Mouse (Mus musculus) E14TG2a.4 (cell line): ENCODE measurements around the gene Wdr95.

Experiments
- H3K27me3 ChIP-seq: 2 replicates; pipeline ENCODE4 v1.6.1; 2014; ENCODE audit warnings: low read length, control low read depth; ENCODE audit not compliant: insufficient read depth
- H3K36me3 ChIP-seq: 2 replicates; pipeline ENCODE4 v1.6.1; 2014; ENCODE audit warnings: low read length, control low read depth; ENCODE audit not compliant: insufficient read depth
- H3K4me1 ChIP-seq: replicated peaks from 2 replicates; pipeline ENCODE4 v1.6.1; 2014; ENCODE audit warnings: low read depth, low read length, control low read depth
- H3K4me3 ChIP-seq: replicated peaks from 2 replicates; pipeline ENCODE4 v1.5.1; 2014; ENCODE audit warnings: mild to moderate bottlenecking, low read length
- H3K9me3 ChIP-seq: 2 replicates; pipeline ENCODE4 v1.6.1; 2014; ENCODE audit warnings: low read length, control low read depth
- CTCF ChIP-seq: conservative IDR thresholded peaks from 2 replicates; pipeline ENCODE4 v1.5.1; 2014; ENCODE audit warnings: low read length
- NANOG ChIP-seq: IDR thresholded peaks from 2 replicates; pipeline ENCODE4 v1.6.1; 2014; ENCODE audit warnings: borderline replicate concordance, low read length, mixed read lengths
- POU5F1 ChIP-seq: IDR thresholded peaks from 2 replicates; pipeline ENCODE4 v1.6.1; 2014; ENCODE audit warnings: low read length, borderline replicate concordance

The Wdr95 gene

GRCm38 (mm10) chr5:149552742-149553141 is 24.3 kb downstream of the Wdr95 start:
- H3K9me3 ChIP-seq: peaks cover 9% of the 10 kb centered on the region
- no peak overlapping the region for H3K4me3 ChIP-seq
- no peaks in the 10 kb centered on the region; the same call in 1 of the 2 replicates for H3K27me3 ChIP-seq
- H3K4me1 ChIP-seq: peaks cover 53% of the 10 kb centered on the region
- H3K36me3 ChIP-seq: no peaks in the 10 kb centered on the region
- TF ChIP-seq CTCF (peak; percentile 82), POU5F1 (no peak), NANOG (no peak)

DNA sequence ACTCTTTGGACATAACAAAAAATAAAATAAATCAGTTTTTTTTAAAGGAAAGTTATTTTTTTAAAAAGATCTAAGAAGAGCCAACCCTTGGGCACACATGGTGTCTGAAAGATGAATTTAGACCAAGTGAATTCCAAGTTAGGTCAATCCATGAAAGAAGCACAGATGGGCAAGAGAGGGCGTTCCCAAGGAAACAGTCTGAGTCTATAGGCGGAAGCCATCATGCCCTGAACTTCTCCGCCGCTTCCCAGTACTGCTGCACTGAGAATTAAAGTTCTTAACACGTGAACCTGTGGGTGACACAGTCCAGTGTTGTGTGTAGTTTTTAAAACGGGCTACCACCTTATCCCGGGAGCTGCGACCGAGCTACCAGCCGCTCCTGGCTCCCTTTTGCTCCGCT is 24.9 kb downstream of the Wdr95 start:
- TF ChIP-seq NANOG: no peak
- no peak for TF ChIP-seq POU5F1
- no peak for TF ChIP-seq CTCF
- peak overlapping the region; percentile 65 for H3K4me3 ChIP-seq
- H3K9me3 ChIP-seq: peaks cover 6% of the 10 kb centered on the region
- H3K4me1 ChIP-seq: peaks cover 53% of the 10 kb centered on the region
- no peaks in the 10 kb centered on the region for H3K36me3 ChIP-seq
- peaks cover 3% of the 10 kb centered on the region; the same call in 1 of the 2 replicates for H3K27me3 ChIP-seq

DNA sequence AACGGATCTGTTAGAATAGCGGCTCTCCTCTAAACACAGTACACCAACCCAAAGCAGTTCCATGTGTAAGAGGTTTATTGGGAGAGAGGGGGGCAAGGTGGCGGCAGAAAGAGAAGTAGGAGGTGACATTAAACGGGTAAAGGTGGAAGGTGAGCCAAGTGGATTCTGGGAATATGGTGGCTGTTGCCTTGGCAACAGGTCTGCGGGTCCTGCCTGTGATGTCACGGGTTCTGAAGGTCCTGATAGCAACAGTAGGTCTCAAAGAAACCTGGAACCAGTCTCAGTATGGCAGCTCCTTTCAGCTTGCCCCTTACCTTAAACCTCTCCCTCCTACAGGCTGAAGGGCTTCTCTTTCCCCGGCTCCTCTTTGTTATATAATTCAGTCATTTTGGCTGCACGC is 25.9 kb downstream of the Wdr95 start:
- Histone ChIP-seq H3K4me1 (peaks cover 53% of the 10 kb centered on the region), H3K9me3 (no peaks in the 10 kb centered on the region), H3K27me3 (peaks cover 6% of the 10 kb centered on the region; the same call in 1 of the 2 replicates), H3K4me3 (peak overlapping the region; percentile 65), H3K36me3 (no peaks in the 10 kb centered on the region)
- no peak for TF ChIP-seq CTCF
- no peak for TF ChIP-seq NANOG
- TF ChIP-seq POU5F1: no peak

GRCm38 (mm10) chr5:149560903-149561588 is 32.6 kb downstream of the Wdr95 start:
- Histone ChIP-seq H3K27me3 (peaks cover 12% of the 10 kb centered on the region; the same call in 1 of the 2 replicates), H3K36me3 (no peaks in the 10 kb centered on the region), H3K4me3 (no peak overlapping the region), H3K4me1 (peaks cover 18% of the 10 kb centered on the region), H3K9me3 (no peaks in the 10 kb centered on the region)
- no peak for TF ChIP-seq NANOG
- no peak for TF ChIP-seq POU5F1
- no peak for TF ChIP-seq CTCF

- Histone ChIP-seq H3K9me3 (no peaks in the 10 kb centered on the region), H3K27me3 (peaks cover 3% of the 10 kb centered on the region; the same call in 1 of the 2 replicates), H3K4me3 (no peak overlapping the region), H3K36me3 (no peaks in the 10 kb centered on the region), H3K4me1 (peaks cover 48% of the 10 kb centered on the region)
- TF ChIP-seq POU5F1: no peak
- TF ChIP-seq NANOG: no peak
- no peak for TF ChIP-seq CTCF
Measured at GRCm38 (mm10) chr5:149566026-149566425, 37.5 kb downstream of the Wdr95 start.

GRCm38 (mm10) chr5:149566957-149567356 is 38.5 kb downstream of the Wdr95 start:
- Histone ChIP-seq H3K27me3 (peaks cover 3% of the 10 kb centered on the region; the same call in 1 of the 2 replicates), H3K4me1 (peaks cover 48% of the 10 kb centered on the region), H3K4me3 (no peak overlapping the region), H3K9me3 (no peaks in the 10 kb centered on the region), H3K36me3 (no peaks in the 10 kb centered on the region)
- TF ChIP-seq CTCF: no peak
- no peak for TF ChIP-seq POU5F1

GRCm38 (mm10) chr5:149568993-149569392 is 40.5 kb downstream of the Wdr95 start:
- no peaks in the 10 kb centered on the region for H3K36me3 ChIP-seq
- H3K27me3 ChIP-seq: peaks cover 3% of the 10 kb centered on the region; the same call in 1 of the 2 replicates
- H3K4me1 ChIP-seq: peaks cover 40% of the 10 kb centered on the region
- H3K9me3 ChIP-seq: no peaks in the 10 kb centered on the region
- TF ChIP-seq POU5F1 (no peak), CTCF (no peak), NANOG (no peak)
- H3K4me3 ChIP-seq: no peak overlapping the region

DNA sequence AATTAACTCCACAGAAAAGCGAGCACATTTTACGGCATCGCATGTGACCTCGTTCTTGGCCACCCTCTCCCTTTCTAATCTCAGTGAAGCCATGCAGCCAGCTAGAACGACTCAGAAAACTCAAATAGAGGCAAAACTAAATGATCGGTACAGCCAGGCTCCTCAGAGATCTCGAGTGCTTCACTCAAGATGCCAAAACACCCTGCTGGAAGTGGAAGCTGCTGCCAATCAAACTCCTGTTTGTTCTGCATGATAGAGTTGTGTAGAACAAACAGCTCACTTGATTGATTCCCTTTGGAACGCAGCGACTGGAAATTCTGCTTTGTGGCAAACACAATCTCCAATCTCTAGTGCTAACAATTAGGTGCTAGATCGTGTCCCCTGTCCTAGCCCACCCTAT is 48.5 kb downstream of the Wdr95 start:
- Histone ChIP-seq H3K9me3 (no peaks in the 10 kb centered on the region), H3K4me3 (no peak overlapping the region), H3K36me3 (no peaks in the 10 kb centered on the region), H3K27me3 (peaks cover 29% of the 10 kb centered on the region), H3K4me1 (peaks cover 7% of the 10 kb centered on the region)
- TF ChIP-seq CTCF: no peak
- TF ChIP-seq NANOG: no peak
- no peak for TF ChIP-seq POU5F1
